Mouse (Mus musculus) MEL-GATA-1-ER (cell line): ENCODE measurements around the gene Ccdc117.

Experiments used
- DNase-seq: peaks from one replicate; pipeline ENCODE4 v3.0.0-alpha.2; 2012; ENCODE audit warnings: low read depth; ENCODE audit errors: extremely low read depth

Gene Ccdc117

GRCm38 (mm10) chr11:5533108-5533507 is 8.9 kb downstream of the Ccdc117 start:
- no peak for DNase-seq

- DNase-seq: no peak
Observed at GRCm38 (mm10) chr11:5530717-5531116, 11.3 kb downstream of the Ccdc117 start.

- no peak for DNase-seq
Observed at GRCm38 (mm10) chr11:5530172-5530571, 11.8 kb downstream of the Ccdc117 start.

- no peak for DNase-seq
Observed at GRCm38 (mm10) chr11:5528841-5529240, 13.1 kb downstream of the Ccdc117 start.

GRCm38 (mm10) chr11:5527865-5528523 is 14.0 kb downstream of the Ccdc117 start:
- DNase-seq: no peak

GRCm38 (mm10) chr11:5526573-5527439 is 15.2 kb downstream of the Ccdc117 start:
- DNase-seq: no peak

GRCm38 (mm10) chr11:5525418-5525817 is 16.6 kb downstream of the Ccdc117 start:
- DNase-seq: no peak

GRCm38 (mm10) chr11:5522798-5523415 is 19.1 kb downstream of the Ccdc117 start:
- DNase-seq: no peak

- peak; percentile 77 for DNase-seq
Observed at GRCm38 (mm10) chr11:5521516-5522291, 20.3 kb downstream of the Ccdc117 start.

GRCm38 (mm10) chr11:5521266-5521515 is 20.8 kb downstream of the Ccdc117 start:
- DNase-seq: no peak

- peak; percentile 69 for DNase-seq
Observed at GRCm38 (mm10) chr11:5520412-5521265, 21.3 kb downstream of the Ccdc117 start, which contains the start of gene Xbp1. Gene Xbp1 (plus strand): TSS chr11:5520659.

GRCm38 (mm10) chr11:5519681-5520080 is 22.3 kb downstream of the Ccdc117 start:
- no peak for DNase-seq

- DNase-seq: no peak
Observed at GRCm38 (mm10) chr11:5517346-5517745, 24.6 kb downstream of the Ccdc117 start.

GRCm38 (mm10) chr11:5516617-5517016 is 25.4 kb downstream of the Ccdc117 start:
- DNase-seq: no peak

- no peak for DNase-seq
Observed at GRCm38 (mm10) chr11:5516151-5516550, 25.8 kb downstream of the Ccdc117 start.

- DNase-seq: no peak
Observed at GRCm38 (mm10) chr11:5515655-5516054, 26.3 kb downstream of the Ccdc117 start.

- DNase-seq: no peak
Observed at GRCm38 (mm10) chr11:5515196-5515595, 26.8 kb downstream of the Ccdc117 start.

GRCm38 (mm10) chr11:5514091-5514490 is 27.9 kb downstream of the Ccdc117 start:
- no peak for DNase-seq

GRCm38 (mm10) chr11:5512961-5513360 is 29.0 kb downstream of the Ccdc117 start:
- DNase-seq: no peak

- DNase-seq: peak; percentile 27
Observed at GRCm38 (mm10) chr11:5512099-5512725, 29.8 kb downstream of the Ccdc117 start.
